Mouse (Mus musculus): ENCODE results near the gene Fam8a1. TPM values are rescaled to one million over a fixed set of nuclear protein-coding genes. Genes with fewer than 3 reads are reported as not detected.
A peak's percentile ranks its signal among the peaks of the same experiment; 100 is the strongest.

The Fam8a1 gene
- polyA plus RNA-seq, 1 experiment, result 45.5 TPM

DNA sequence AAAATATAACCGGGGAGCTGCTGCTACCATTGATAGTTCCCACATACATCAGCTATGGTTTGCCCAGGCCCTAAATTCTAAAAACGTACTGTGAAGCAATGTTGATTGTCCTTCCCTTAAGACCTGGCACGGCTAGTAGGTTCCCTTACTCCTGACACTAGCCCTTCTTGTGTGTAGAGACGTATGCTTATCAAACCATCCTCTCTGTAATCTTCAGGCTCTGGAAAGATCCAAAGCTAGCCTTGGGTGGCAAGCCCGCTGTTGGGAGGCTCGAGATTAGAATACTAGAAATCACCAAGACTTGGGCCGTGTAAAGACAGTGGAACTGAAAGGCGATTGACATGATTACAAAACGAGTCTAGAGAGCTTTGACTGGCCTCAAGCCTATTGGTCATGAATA, 1.2 kb downstream of the Fam8a1 start:
- no peak for DNase-seq (ENCODE audit: extremely low spot score in 1 of 2, low spot score in 1 of 2)

DNA sequence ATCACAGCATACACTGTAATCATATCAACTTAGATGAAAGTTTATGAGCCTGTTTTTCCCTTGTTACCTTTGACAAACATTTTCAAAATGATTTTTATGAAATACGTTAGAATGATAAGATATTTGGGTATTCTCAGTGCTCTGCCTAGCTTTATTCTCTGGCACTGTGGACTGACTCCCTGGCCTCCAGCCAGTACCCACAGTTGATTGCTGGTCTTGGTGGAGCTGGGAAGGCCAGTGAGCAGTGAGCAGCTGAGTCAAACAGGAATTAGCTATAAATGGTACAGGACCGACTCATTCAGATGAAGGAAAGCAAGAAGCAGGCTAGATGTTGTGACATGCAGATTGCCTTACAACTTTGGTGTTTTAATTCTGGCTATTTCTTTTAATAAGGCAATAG, 5.3 kb downstream of the Fam8a1 start:
- no peak for DNase-seq (ENCODE audit: extremely low spot score in 1 of 2, low spot score in 1 of 2)

- no peak for DNase-seq (ENCODE audit: extremely low spot score in 1 of 2, low spot score in 1 of 2)
Observed at GRCm38 (mm10) chr13:46677721-46678120, 8.4 kb downstream of the Fam8a1 start.

DNA sequence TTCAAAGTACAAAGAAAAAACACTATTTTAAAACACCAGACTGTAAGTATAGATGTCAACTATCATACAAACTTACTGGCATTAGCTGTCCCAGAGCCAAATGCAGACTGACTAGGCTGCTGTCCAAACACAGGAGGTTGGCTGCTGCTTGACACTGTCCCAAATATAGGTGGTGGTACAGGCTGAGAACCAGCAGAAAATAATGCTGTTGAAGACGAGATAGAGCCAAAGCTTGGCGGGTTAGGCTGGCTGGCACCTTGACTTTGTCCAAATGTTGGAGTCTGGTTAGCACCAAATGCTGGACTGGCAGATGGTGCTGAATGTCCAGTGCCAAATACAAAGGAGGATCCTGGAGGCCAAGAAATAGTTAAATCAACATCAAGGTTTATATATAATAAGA, 13.6 kb downstream of the Fam8a1 start:
- DNase-seq (ENCODE audit: extremely low spot score in 1 of 2, low spot score in 1 of 2), result no peak

- DNase-seq (ENCODE audit: extremely low spot score in 1 of 2, low spot score in 1 of 2), result no peak
Observed at GRCm38 (mm10) chr13:46683370-46683769, 14.0 kb downstream of the Fam8a1 start.

DNA sequence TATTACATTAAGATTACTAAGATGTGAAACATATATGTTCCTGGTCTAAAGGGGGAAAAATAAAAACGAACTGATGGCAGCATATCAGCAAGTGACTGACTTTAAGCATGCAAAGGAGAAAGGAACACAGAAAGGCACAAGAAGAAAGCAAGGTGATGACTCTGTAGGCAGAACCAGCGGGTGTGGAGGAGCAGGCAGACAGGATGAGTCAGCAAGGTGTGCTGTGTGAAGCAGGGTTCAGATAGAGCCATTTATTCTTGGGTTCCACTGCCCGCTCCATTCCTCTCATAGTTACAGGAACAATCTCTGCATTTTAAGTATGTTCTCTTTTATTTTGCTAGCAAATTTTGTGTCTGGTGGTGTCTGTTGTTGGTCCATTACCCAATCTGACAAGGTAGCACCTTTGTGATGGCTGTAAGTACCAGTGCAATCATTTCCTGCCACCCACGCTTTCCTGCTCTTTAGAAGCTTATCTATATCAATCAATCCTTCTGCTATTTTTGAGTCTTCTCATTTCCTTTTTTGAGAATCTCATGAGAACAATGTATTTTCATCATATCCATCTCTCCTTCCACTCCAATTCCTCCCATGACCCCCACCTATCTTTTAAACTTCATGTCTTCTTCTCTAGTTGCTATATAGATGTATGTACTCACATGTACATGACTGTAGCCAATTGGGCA, 21.4 kb downstream of the Fam8a1 start:
- DNase-seq (ENCODE audit: extremely low spot score in 1 of 2, low spot score in 1 of 2), result no peak

DNA sequence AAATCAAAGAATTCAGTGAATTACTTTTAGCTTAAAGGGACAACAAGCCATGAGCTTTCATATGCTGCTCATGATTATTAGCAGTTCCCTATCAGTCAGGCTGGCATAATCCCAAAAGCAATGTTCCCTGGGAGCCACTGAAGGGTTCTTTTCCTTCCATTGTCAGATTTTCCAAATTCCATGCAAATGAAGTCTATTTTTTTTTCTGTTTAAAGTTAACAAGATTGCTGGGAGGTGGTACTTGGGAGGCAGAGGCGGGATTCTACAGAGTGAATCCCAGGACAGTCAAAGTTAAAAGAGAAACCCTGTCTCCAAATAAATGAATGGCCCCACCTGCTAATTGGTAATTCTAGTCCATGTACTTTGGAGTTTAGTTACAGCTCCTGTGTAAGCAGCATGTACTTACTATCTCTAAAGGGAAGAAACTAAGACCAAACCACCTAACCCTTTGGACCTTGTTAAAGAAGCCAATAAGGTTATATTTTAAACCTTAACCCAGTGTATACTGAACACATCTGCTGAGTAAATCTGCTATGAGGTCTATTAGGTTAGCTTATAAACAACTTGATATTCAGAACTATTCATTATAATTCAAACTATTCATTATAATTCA, 26.1 kb downstream of the Fam8a1 start:
- DNase-seq (ENCODE audit: extremely low spot score in 1 of 2, low spot score in 1 of 2), result no peak

DNA sequence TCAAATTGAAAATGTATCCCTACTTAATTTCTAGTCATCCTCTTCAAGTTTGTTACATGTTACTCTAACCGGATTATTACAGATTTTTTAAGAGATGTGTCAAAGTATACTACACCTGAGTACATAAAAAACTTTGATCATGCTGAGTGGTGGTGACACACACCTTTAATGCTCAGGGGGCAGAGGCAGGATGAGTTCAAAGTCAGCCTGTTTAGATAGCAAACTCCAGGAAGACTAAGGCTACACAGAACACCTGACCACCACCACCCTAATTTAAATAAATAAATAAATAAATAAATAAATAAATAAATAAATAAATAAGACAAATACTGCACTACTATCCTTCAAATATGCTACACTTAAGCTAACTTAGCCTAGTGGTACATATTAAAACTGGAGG, 26.6 kb downstream of the Fam8a1 start:
- no peak for DNase-seq (ENCODE audit: extremely low spot score in 1 of 2, low spot score in 1 of 2)

DNA sequence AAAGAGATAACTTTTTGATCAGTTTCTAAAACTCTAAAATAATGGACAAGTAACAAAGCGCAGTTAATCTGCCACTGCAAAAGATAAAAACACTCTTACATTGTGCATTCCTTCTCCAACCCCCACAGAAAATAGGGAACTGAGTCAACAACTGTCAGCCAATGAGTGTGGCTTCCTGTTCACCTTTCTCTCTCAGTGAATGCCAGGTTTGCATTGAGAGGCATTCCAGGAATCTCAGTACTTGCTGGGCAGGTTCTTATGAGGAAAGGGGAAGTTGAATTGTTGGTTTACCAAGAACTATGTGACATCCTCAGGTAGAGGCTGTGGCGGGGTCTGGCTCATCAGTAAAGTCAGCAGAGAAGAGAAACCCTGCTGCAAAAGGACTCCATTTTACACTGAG, 27.5 kb downstream of the Fam8a1 start:
- DNase-seq (ENCODE audit: extremely low spot score in 1 of 2, low spot score in 1 of 2), result no peak

DNA sequence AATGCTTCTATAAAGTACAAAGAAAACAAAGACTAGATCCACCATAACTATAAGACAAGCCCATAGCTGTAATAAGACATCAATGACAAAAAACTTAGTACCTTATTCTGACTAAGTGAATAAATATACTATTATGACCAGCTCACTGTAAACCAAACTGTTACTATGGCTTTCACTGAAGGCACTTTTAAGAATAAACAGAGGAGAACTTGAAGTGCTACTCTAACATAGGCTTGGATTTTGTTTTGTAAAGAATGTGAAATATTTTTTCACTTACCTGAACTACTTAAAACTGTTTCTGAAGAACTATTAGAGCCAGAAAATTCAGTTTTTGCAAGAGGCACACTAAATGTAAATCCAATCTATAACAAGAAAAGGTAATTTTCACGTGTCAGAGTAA, 30.1 kb downstream of the Fam8a1 start:
- DNase-seq (ENCODE audit: extremely low spot score in 1 of 2, low spot score in 1 of 2), result no peak

- no peak for DNase-seq (ENCODE audit: extremely low spot score in 1 of 2, low spot score in 1 of 2)
Observed at GRCm38 (mm10) chr13:46701486-46701885, 32.2 kb downstream of the Fam8a1 start.

DNA sequence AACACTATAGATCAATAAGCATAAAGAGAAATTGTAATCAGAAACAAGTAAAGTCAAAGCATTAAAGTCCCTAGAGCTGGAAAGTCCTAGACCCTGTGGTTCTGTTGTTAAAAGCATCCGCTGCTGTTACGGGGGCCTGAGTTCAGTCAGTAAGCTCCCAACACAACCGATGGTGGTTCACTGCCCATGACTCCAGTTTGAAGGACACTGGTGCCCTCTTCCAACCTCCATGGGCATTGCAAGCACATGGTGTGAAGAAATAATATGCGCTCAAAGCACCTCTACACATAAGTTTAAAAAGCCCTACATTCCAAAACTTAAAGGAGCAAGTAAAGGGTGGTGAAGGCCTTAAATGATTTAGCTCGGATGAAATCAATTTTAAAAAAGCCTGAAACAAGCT, 33.8 kb downstream of the Fam8a1 start:
- no peak for DNase-seq (ENCODE audit: extremely low spot score in 1 of 2, low spot score in 1 of 2)

- DNase-seq (ENCODE audit: extremely low spot score in 1 of 2, low spot score in 1 of 2), result no peak
Observed at GRCm38 (mm10) chr13:46713486-46713885, 44.2 kb downstream of the Fam8a1 start.

DNA sequence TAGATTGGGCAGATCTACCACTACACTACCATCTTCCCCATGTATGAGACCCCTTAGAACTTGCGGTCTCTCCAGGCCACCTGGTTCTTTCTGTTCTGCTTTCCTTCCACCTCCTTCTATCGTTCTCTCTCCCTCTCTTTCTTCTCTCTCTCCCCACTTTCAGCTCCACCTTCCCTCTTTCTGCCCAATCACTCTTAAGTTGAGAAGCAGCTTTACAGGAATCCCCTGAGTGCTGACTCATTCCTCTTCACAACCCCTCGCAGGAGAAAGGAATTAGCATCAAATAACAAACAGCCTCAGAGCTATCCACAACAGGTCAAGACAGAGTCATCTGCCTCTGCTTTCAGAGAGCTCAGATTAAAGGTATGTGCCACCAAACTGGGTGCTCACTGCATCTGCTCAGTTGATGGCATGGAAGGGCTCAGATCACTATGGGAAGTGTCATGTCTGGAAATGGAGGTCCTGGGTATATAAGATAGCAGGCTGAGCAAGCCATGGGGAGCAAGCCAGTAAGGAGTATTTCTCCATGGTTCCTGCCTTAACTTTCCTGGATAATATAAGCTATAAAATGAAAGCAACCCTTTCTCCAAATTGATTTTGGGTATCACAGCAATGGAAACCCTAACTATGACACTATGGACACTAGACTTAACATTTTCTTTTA, 46.8 kb downstream of the Fam8a1 start:
- no peak for DNase-seq (ENCODE audit: extremely low spot score in 1 of 2, low spot score in 1 of 2)

DNA sequence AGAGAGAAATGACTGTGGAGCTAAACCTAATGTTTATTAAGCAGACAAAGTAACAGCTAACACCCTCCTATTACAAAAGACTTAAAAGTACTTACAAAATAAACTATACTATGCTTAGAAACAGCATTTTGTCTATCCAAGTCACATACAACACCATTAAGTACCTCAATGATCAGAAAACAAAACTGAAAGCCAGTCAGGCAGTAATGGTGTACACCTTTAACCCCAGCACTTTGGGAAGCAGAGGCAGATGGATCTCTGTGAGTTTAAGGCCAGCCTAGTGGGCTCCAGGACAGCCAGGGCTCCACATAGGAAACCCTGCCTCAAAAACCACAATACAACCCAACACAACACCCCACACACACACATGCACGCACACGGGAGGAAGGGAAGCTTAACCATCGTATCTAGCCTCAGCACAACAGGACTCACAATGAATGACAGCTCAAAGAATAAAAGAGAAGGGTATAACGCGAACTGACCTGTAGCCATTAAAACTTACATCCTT, 49.6 kb downstream of the Fam8a1 start:
- DNase-seq (ENCODE audit: extremely low spot score in 1 of 2, low spot score in 1 of 2), result no peak

DNA sequence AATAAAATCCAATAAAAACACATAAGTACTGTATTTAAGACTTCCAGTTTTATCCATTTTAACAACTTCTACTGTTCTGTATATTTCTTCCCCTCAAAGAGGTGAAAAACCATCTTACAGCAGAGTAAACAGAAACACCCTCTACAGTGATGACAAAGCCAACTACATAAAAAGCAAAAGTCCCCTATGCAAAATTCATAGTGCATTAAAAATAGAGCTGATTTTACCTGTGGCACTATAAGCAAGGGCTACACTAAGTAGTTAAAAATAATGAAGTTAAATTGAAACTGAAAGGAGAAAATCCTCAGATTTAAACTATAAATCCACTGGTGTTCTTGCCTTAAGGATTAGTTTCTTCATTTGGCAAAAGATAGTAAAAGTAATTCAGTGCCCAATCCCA, 51.7 kb downstream of the Fam8a1 start:
- DNase-seq (ENCODE audit: extremely low spot score in 1 of 2, low spot score in 1 of 2), result no peak

- DNase-seq (ENCODE audit: extremely low spot score in 1 of 2, low spot score in 1 of 2), result peak in 1 of 2 experiments; percentile 16
Observed at GRCm38 (mm10) chr13:46724371-46724770, 55.0 kb downstream of the Fam8a1 start.

DNA sequence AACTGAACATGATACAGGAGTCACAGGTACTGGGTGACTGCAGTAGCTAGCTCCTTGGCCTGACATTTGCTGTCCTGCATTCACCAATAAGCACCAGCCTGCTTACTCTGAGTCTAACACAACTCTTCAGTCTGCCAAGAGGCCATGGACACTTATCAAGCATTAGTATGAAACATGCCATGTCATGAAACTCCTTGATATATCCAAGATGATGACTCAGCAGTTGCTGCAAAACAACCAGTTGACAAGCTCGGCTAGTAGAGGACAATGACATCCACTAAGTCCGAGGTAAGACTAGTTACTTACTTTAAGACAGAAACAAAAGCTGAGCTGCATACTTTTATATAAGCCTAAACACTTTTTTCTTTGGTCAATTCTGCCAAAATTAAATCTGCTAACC, 55.9 kb downstream of the Fam8a1 start:
- no peak for DNase-seq (ENCODE audit: extremely low spot score in 1 of 2, low spot score in 1 of 2)

DNA sequence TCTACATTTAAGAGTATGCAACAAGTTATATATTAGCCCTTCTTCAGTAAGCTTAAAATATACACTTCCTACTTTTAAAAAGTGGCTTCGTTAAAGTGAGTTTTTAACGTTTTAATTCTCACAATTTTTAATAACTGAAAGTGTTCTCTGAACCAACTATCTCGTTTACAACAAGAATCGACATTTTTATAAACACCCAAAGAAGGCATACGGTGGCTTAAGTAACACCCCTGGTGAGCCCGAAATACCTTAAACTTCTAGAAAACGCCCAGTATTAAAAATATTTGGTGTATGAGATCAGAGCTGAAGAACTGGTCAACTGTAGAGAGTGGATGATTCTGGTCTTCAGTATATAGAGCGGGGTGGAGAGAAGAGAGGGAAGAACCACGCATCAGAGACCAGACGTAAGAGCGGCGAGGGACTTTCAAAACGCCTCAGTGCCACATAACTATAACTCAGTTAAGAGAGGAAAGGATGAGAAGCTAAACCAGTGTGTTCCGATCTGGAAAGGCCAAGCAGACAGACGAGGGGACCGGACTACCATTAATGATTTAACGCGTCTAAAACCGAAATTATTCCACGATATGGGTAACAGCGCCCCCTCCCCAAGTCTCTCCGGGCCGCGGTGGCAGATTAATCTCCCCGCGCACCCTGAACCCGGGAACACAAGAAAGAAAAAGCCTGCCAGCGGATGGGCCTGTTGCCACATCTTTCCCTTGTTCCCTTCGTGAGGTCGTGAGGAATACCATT, 57.1 kb downstream of the Fam8a1 start:
- peak in 1 of 2 experiments; percentile 16 for DNase-seq (ENCODE audit: extremely low spot score in 1 of 2, low spot score in 1 of 2)

- peak; percentile 11 to 49 for DNase-seq (ENCODE audit: extremely low spot score in 1 of 2, low spot score in 1 of 2)
Observed at GRCm38 (mm10) chr13:46727038-46727836, 57.9 kb downstream of the Fam8a1 start.

Measured in frontal cortex, adult 2 months (tissue).